Mouse (Mus musculus): ENCODE results near the gene Gna11. TPM values are rescaled to one million over a fixed set of nuclear protein-coding genes. Genes with fewer than 3 reads are reported as not detected.

Gene Gna11
- total and polyA plus RNA-seq, 2 experiments from 2014 or later: 114 to 126 TPM

DNA sequence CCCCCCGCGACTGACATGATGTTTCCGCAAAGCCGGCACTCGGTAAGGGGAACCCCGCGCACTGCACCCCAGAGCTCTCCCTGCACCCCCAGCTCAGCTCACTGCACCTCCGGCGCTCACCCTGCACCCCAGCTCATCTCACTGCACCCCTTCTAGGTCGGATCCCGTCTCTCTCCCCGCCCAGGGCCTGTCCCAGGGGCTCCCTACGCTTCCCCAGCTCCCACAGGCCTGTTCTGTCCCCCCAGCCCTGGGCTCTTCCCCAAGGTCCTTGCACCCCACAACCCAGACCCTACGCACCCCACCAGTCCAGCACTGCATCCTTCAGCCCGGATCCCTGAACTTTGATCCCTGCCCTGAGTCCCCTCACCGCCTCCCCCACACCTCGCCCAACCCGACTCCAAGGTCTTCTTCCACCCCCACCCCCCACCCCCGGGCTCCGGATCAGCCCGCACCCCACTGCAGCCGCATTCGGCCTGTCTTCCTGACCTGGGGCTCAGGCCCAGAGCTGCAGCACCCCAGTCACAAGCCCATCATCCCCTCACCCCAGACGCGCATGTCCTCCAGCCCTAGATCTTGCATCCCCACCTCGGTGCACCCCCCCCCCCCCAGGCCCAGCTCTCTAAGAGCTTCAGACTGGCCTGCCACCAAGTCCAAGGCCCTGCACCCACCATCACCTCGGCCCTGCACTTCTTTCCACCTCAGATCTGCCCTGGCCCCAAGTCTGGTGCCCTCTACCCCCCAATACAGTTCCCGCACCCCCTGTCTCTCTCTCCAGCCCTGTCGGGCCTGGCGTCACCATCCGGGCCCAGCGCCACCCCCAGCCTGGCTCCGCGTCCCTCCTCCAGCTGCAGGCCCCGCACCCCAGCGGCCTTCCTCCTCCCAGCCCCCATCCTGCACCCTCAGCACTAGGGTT, 14.9 kb upstream of the Gna11 start:
- peaks cover 5% of the 10 kb centered on the region for H3K4me1 ChIP-seq (ENCODE audit: insufficient read depth)
- no peaks in the 10 kb centered on the region for H3K9me3 ChIP-seq (ENCODE audit: low read length)
- peak overlapping the region; percentile 76 for H3K4me3 ChIP-seq (ENCODE audit: low read depth, low read length)
- H3K4me2 ChIP-seq (ENCODE audit: low read depth): peak overlapping the region; percentile 88
- H3K27ac ChIP-seq (ENCODE audit: low read depth, low read length): peak overlapping the region; percentile 87
- H3K9ac ChIP-seq: peak overlapping the region; percentile 93
- DNase-seq: peak; percentile 55
- TF ChIP-seq CTCF (IDR thresholded peaks at IDR 0.05; ENCODE audit: low read depth): no peak
- peak; percentile 70 for ATAC-seq
- WGBS: 2% methylated on average over 29 of the region's 36 CpGs
- peaks cover 12% of the 10 kb centered on the region for H3K36me3 ChIP-seq (ENCODE audit: insufficient read depth)
- no peaks in the 10 kb centered on the region for H3K27me3 ChIP-seq (ENCODE audit: insufficient read depth, low read length)

DNA sequence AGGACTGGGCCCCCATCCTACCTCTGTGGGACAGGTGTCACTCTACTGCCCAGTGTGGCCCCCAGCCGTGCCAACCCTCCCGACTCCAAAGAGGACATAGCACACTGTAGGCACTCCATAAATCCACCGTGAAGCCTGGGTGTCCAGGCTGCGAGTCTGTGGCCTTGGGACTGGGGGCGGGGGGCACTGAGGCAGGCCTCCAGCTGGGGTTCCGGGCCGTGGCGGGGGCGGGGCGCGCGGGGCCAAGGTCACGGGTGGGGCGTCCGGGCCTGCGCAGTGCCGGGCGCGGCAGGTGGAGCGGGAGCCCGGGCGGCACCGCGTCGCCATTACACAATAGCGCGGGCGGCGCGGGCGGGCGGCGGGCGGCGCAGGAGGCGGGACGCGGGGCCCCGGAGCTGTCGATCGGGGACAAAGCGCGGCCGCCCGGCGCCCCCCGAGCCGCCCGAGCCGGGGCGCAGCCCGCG, 14.2 kb upstream of the Gna11 start, which contains the start of gene Aes:
Aes (plus strand) TSS at position 326 of the 464 bp plus-strand sequence.
- H3K27ac ChIP-seq (ENCODE audit: low read depth, low read length): peak within 1 kb of the TSS; percentile 87
- peak within 1 kb of the TSS; percentile 88 for H3K4me2 ChIP-seq (ENCODE audit: low read depth)
- ATAC-seq (peak; percentile 79), DNase-seq (peak; percentile 61)
- H3K9me3 ChIP-seq (ENCODE audit: low read length): no peaks in the 10 kb centered on the region
- peaks cover 6% of the 10 kb centered on the region; the same call in 1 of the 2 replicates for H3K36me3 ChIP-seq (ENCODE audit: insufficient read depth)
- no peaks in the 10 kb centered on the region for H3K27me3 ChIP-seq (ENCODE audit: insufficient read depth, low read length)
- H3K4me1 ChIP-seq (ENCODE audit: insufficient read depth): peaks cover 5% of the 10 kb centered on the region
- H3K4me3 ChIP-seq (ENCODE audit: low read depth, low read length): peak within 1 kb of the TSS; percentile 76
- WGBS: 1% methylated on average over 33 of the region's 53 CpGs
- no peak for TF ChIP-seq CTCF (IDR thresholded peaks at IDR 0.05; ENCODE audit: low read depth)
- peak within 1 kb of the TSS; percentile 93 for H3K9ac ChIP-seq

DNA sequence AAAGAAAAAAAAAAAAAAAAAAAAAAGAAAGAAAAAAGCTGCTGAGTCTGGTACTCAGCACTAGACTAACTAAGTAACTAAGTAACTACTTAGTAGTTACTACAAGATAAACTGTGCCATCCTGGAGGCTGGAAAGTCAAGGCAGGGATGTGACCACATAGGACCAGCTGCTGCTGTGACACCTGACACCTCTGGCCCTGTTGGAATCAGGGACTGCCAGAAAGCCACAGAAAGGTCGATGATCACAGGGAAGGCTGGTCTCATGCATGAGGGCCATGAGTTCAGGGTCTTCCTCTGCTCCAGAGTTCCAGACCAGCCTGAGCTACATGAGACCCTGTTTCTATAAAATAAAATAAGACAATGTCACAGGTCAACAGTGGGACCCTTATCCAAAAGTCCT, 12.5 kb upstream of the Gna11 start:
- H3K4me1 ChIP-seq (ENCODE audit: insufficient read depth): peaks cover 5% of the 10 kb centered on the region
- H3K27me3 ChIP-seq (ENCODE audit: insufficient read depth, low read length): no peaks in the 10 kb centered on the region
- H3K9ac ChIP-seq: no peak overlapping the region
- ATAC-seq (no peak), DNase-seq (no peak)
- H3K4me2 ChIP-seq (ENCODE audit: low read depth): no peak overlapping the region
- no peak overlapping the region for H3K27ac ChIP-seq (ENCODE audit: low read depth, low read length)
- TF ChIP-seq CTCF (IDR thresholded peaks at IDR 0.05; ENCODE audit: low read depth): no peak
- 63% methylated on average over 1 of the region's 1 CpGs for WGBS
- H3K4me3 ChIP-seq (ENCODE audit: low read depth, low read length): no peak overlapping the region
- H3K36me3 ChIP-seq (ENCODE audit: insufficient read depth): peaks cover 4% of the 10 kb centered on the region; the same call in 1 of the 2 replicates
- H3K9me3 ChIP-seq (ENCODE audit: low read length): no peaks in the 10 kb centered on the region

DNA sequence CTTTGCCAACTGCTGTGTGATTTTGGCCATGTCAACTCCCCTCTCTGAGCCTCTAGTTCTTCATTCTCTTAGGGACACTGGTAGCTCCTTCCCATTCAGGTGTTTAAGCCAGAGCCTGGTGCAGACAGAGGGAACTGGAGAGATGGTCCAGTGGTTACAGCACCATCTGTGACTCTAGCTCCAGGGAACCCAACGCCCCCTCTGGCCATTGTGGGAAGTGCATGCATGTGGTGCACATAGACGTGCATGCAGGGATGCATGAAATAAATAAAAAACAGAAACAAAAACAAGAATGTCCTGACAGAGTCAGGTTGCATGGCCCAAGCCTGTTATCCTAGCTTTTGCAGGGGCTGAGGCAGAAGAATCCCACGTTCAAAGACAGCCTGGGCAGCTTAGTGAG, 11.3 kb upstream of the Gna11 start:
- ATAC-seq: no peak
- Histone ChIP-seq H3K4me2 (ENCODE audit: low read depth) (no peak overlapping the region), H3K4me3 (ENCODE audit: low read depth, low read length) (no peak overlapping the region), H3K36me3 (ENCODE audit: insufficient read depth) (no peaks in the 10 kb centered on the region), H3K27ac (ENCODE audit: low read depth, low read length) (no peak overlapping the region), H3K9me3 (ENCODE audit: low read length) (no peaks in the 10 kb centered on the region), H3K4me1 (ENCODE audit: insufficient read depth) (peaks cover 5% of the 10 kb centered on the region), H3K9ac (no peak overlapping the region), H3K27me3 (ENCODE audit: insufficient read depth, low read length) (no peaks in the 10 kb centered on the region)
- TF ChIP-seq CTCF (IDR thresholded peaks at IDR 0.05; ENCODE audit: low read depth): peak; percentile 62
- 78% methylated on average over 3 of the region's 3 CpGs for WGBS
- DNase-seq: no peak

DNA sequence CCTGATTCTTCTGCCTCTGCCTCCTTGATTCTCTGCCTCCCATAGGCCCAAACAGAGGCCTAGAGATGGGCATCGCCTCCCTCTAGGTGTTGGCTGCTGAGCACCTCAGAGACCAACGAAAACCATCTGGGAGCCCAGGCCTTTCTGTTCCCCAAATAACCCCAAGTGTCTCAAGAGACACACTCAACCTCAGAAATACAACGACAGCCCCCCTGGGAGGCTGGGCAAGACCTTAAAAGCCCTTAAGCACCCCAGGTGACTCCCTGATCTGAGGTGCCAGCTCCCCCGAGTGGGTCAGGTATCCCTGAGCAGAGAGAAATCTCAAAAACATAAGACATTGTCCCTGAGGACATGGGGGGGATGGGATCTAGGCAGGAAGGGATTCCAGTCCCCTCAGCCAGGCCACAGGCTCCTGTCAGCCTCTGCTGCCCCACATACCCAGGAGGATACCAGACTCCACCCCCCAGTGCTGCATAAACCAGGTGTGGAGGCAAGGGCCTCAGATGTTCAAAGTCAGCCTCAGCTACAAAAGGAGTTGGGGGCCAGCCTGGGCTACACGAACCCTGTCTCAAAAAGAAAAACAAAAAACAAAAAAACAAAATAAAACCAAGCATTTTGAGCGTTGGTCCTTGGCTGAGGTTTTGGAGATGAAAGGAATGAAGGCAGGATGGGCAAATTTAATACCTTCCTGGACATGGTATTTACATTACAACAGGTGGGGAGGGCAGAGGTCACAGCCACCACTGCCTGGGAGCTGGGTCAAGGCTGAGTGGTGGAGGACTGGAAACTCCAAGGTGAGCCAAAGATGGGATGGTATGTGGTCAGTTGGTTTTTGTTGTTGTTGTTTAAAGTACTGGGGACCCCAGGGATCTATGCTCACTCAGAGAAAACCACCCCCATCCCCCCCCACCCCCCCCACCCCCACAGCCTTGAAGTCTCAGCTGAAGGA, 9.1 kb upstream of the Gna11 start:
- TF ChIP-seq CTCF (IDR thresholded peaks at IDR 0.05; ENCODE audit: low read depth): no peak
- H3K36me3 ChIP-seq (ENCODE audit: insufficient read depth): no peaks in the 10 kb centered on the region
- H3K4me1 ChIP-seq (ENCODE audit: insufficient read depth): peaks cover 5% of the 10 kb centered on the region; the same call in 1 of the 2 replicates
- no peak overlapping the region for H3K4me2 ChIP-seq (ENCODE audit: low read depth)
- H3K4me3 ChIP-seq (ENCODE audit: low read depth, low read length): no peak overlapping the region
- H3K9me3 ChIP-seq (ENCODE audit: low read length): no peaks in the 10 kb centered on the region
- no peak for DNase-seq
- no peak overlapping the region for H3K27ac ChIP-seq (ENCODE audit: low read depth, low read length)
- H3K27me3 ChIP-seq (ENCODE audit: insufficient read depth, low read length): no peaks in the 10 kb centered on the region
- H3K9ac ChIP-seq: no peak overlapping the region
- WGBS: 86% methylated on average over 6 of the region's 6 CpGs
- ATAC-seq: no peak

DNA sequence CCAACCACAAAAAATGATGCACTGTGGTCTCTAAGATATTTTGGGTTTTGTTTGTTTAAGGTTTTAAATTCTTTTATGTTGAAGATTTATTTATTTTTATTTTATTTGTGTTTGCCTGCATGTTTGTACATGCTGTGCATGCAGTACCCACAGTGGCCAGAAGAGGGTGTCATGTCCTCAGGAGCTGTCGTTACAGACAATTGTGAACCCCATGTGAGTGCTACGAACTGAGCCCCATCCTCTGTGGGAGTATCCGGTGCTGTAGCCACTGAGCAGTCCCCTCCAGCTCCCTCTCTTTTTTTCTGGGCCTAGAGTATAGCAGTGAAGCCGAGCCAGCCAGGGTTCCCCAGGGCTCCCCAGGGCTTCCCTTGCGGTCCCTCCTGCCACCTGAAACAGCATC, 8.2 kb upstream of the Gna11 start:
- Histone ChIP-seq H3K4me3 (ENCODE audit: low read depth, low read length) (no peak overlapping the region), H3K36me3 (ENCODE audit: insufficient read depth) (no peaks in the 10 kb centered on the region), H3K9ac (no peak overlapping the region), H3K9me3 (ENCODE audit: low read length) (no peaks in the 10 kb centered on the region), H3K27me3 (ENCODE audit: insufficient read depth, low read length) (no peaks in the 10 kb centered on the region), H3K4me1 (ENCODE audit: insufficient read depth) (no peaks in the 10 kb centered on the region), H3K27ac (ENCODE audit: low read depth, low read length) (no peak overlapping the region), H3K4me2 (ENCODE audit: low read depth) (no peak overlapping the region)
- no peak for ATAC-seq
- DNase-seq: no peak
- TF ChIP-seq CTCF (IDR thresholded peaks at IDR 0.05; ENCODE audit: low read depth): peak; percentile 70
- WGBS: 87% methylated on average over 5 of the region's 5 CpGs

Data from forebrain, postnatal 0 days (tissue).